37 mouse cellular contexts compared by ENCODE assay signal in genomic region chr17:31694949-31695348, GRCm38 (mm10). TPM values are rescaled to one million over a fixed set of nuclear protein-coding genes. Genes with fewer than 3 reads are reported as not detected.
"Had no signal": no experiment of that assay in that cellular context is flagged by ENCODE, and none has a peak within 500 bp of the region (broad histone marks: within the 10 kb centered on the region; RNA-seq: fewer than 3 reads in every experiment).

No protein-coding gene starts in this region.

- H3K4me3 ChIP-seq: heart, adult 2 months; heart, embryonic 10.5 days; heart, embryonic 12.5 days; heart, embryonic 13.5 days; heart, embryonic 15.5 days; hindbrain, embryonic 10.5 days; hindbrain, embryonic 12.5 days; hindbrain, embryonic 13.5 days; hindbrain, embryonic 15.5 days; intestine, embryonic 15.5 days; kidney, embryonic 15.5 days; layer of hippocampus, adult 2 months; left cerebral cortex, adult 2 months had no signal

- H3K9me3 ChIP-seq: heart, embryonic 10.5 days; heart, embryonic 12.5 days; heart, embryonic 13.5 days; heart, embryonic 15.5 days; hindbrain, embryonic 10.5 days; hindbrain, embryonic 12.5 days; hindbrain, embryonic 13.5 days; hindbrain, embryonic 15.5 days; intestine, embryonic 15.5 days; kidney, embryonic 15.5 days had no signal

- H3K36me3 ChIP-seq: heart, embryonic 10.5 days; heart, embryonic 12.5 days; heart, embryonic 13.5 days; heart, embryonic 15.5 days; hindbrain, embryonic 10.5 days; hindbrain, embryonic 12.5 days; hindbrain, embryonic 13.5 days; hindbrain, embryonic 15.5 days; intestine, embryonic 15.5 days; kidney, embryonic 15.5 days had no signal

- H3K27ac ChIP-seq: heart, adult 2 months; heart, embryonic 13.5 days; heart, embryonic 15.5 days; hindbrain, embryonic 12.5 days; hindbrain, embryonic 13.5 days; hindbrain, embryonic 14.5 days; hindbrain, embryonic 15.5 days; hindbrain, postnatal 0 days; intestine, embryonic 15.5 days; kidney, embryonic 15.5 days; kidney, postnatal 0 days; layer of hippocampus, adult 2 months; left cerebral cortex, adult 2 months had no signal

- ATAC-seq: hindbrain, embryonic 16.5 days; hindbrain, postnatal 0 days; inflammation-experienced regulatory T-cells, adult 6 months; intestine, embryonic 15.5 days; intestine, embryonic 16.5 days; intestine, postnatal 0 days had no signal

- H3K4me2 ChIP-seq: heart, embryonic 11.5 days; heart, embryonic 12.5 days; heart, embryonic 13.5 days; heart, embryonic 15.5 days; hindbrain, embryonic 12.5 days; hindbrain, embryonic 13.5 days; hindbrain, embryonic 14.5 days; hindbrain, embryonic 15.5 days; intestine, embryonic 15.5 days; kidney, embryonic 15.5 days had no signal

- DNase-seq: heart, adult 2 months; heart, postnatal 10 days; heart, postnatal 14 days; heart, postnatal 36 days; heart, postnatal 4 days; kidney, postnatal 10 days; kidney, postnatal 4 days; layer of hippocampus, adult 9-11 months; layer of hippocampus, postnatal 36 days had no signal

- H3K9ac ChIP-seq: heart, embryonic 12.5 days; heart, embryonic 13.5 days; heart, embryonic 15.5 days; hindbrain, embryonic 12.5 days; hindbrain, embryonic 13.5 days; hindbrain, embryonic 14.5 days; hindbrain, embryonic 15.5 days; intestine, embryonic 15.5 days; kidney, embryonic 15.5 days had no signal

- H3K27me3 ChIP-seq: heart, embryonic 12.5 days; heart, embryonic 13.5 days; heart, embryonic 15.5 days; hindbrain, embryonic 13.5 days; hindbrain, embryonic 15.5 days; intestine, embryonic 15.5 days had no signal

RNA-seq across cellular contexts. Expression of gene Cryaa, which starts 17.3 kb away (rescaled TPM):
- total RNA-seq: heart, adult 2 months; heart, adult 8-10 months; heart, postnatal 10 days; heart, postnatal 14 days; heart, postnatal 25 days; heart, postnatal 36 days; heart, postnatal 4 days; hematopoietic stem cell, adult 5-6 weeks; layer of hippocampus, adult 18-20 months; left cerebral cortex, adult 2 months had no signal
- polyA plus RNA-seq: heart, embryonic 10.5 days; heart, embryonic 11.5 days; heart, embryonic 12.5 days; heart, embryonic 13.5 days; heart, embryonic 14.5 days; heart, embryonic 15.5 days; heart, postnatal 0 days; hindbrain, embryonic 10.5 days; hindbrain, embryonic 11.5 days; hindbrain, embryonic 12.5 days; hindbrain, embryonic 13.5 days; inflammation-experienced regulatory T-cells, adult 6 months; kidney, embryonic 14.5 days had no signal

RNA-seq across cellular contexts. Expression of gene Cbs, which starts 57.9 kb away (rescaled TPM):
- total RNA-seq: hematopoietic stem cell, adult 5-6 weeks had no signal
